Mouse (Mus musculus) lung, embryonic 14.5 days (tissue): ENCODE results near the gene Rbm43. TPM values are rescaled to one million over a fixed set of nuclear protein-coding genes. Genes with fewer than 3 reads are reported as not detected.

Experiments
- ATAC-seq: fragments of 200-750 bp; cut with Nextera tagmentation; 2 replicates; pipeline ENCODE4 v1.8.0; 2017; ENCODE audit warnings: mild to moderate bottlenecking, moderate TSS enrichment, moderate library complexity; ENCODE audit not compliant: insufficient read depth
- DNase-seq: peaks from one replicate; pipeline ENCODE4 v3.0.0-alpha.2; 2015
- H3K27ac ChIP-seq: fragments of 300-500 bp; sonication (generic); 2 replicates; pipeline ENCODE4 v1.5.1; 2014; ENCODE audit warnings: low read depth, mild to moderate bottlenecking, moderate library complexity
- H3K27me3 ChIP-seq: fragments of 300-500 bp; sonication (generic); 2 replicates; pipeline ENCODE4 v1.6.1; 2014; ENCODE audit warnings: low read length, control low read depth; ENCODE audit not compliant: insufficient read depth
- H3K36me3 ChIP-seq: fragments of 300-500 bp; sonication (generic); 2 replicates; pipeline ENCODE4 v1.6.1; 2014; ENCODE audit warnings: control low read depth; ENCODE audit not compliant: insufficient read depth
- H3K4me1 ChIP-seq: fragments of 300-500 bp; sonication (generic); 2 replicates; pipeline ENCODE4 v1.6.1; 2014; ENCODE audit warnings: antibody characterized with exemption, control low read depth; ENCODE audit not compliant: insufficient read depth
- H3K4me2 ChIP-seq: fragments of 300-500 bp; sonication (generic); 2 replicates; pipeline ENCODE4 v1.6.1; 2014; ENCODE audit warnings: mild to moderate bottlenecking
- H3K4me3 ChIP-seq: fragments of 300-500 bp; sonication (generic); 2 replicates; pipeline ENCODE4 v1.5.1; 2014; ENCODE audit warnings: low read depth, low read length
- H3K9ac ChIP-seq: fragments of 300-500 bp; sonication (generic); 2 replicates; pipeline ENCODE4 v1.6.1; 2014
- H3K9me3 ChIP-seq: fragments of 300-500 bp; sonication (generic); 2 replicates; pipeline ENCODE4 v1.6.1; 2016; ENCODE audit warnings: low read depth, low read length, control low read depth
- CTCF ChIP-seq: IDR thresholded peaks from 2 replicates; pipeline ENCODE4 v1.5.1; 2016; ENCODE audit warnings: antibody characterized with exemption, low read depth
- WGBS: fragments of 180-500 bp; shearing (Covaris S2); extraction: QIAGEN DNeasy Blood & Tissue Kit; methylation state at CpG from one replicate; pipeline ENCODE4 v1.1.7; 2014; 5-methylcytosine and 5-hydroxymethylcytosine counted together
- polyA plus RNA-seq: library from polyadenylated mRNA; unstranded; fragments of >200 nt; fragmentation: Nextera tagmentation; extraction: Ambion mirVana; gene quantifications from 2 replicates; pipeline ENCODE4 v1.2.1, GENCODE M21; 2014

Gene Rbm43
- polyA plus RNA-seq, 1 experiment from 2014 or later, result 18.2 TPM

GRCm38 (mm10) chr2:51880143-51880542, 54.8 kb downstream of the Rbm43 start:
- ATAC-seq, result no peak
- H3K36me3 ChIP-seq, result no peaks in the 10 kb centered on the region
- no peaks in the 10 kb centered on the region for H3K4me1 ChIP-seq
- H3K4me3 ChIP-seq, result no peak overlapping the region
- 78% methylated on average over 1 of the region's 1 CpGs for WGBS
- H3K9me3 ChIP-seq, result no peaks in the 10 kb centered on the region
- no peak overlapping the region for H3K27ac ChIP-seq
- H3K27me3 ChIP-seq, result no peaks in the 10 kb centered on the region
- no peak overlapping the region for H3K9ac ChIP-seq
- no peak for TF ChIP-seq CTCF
- no peak overlapping the region for H3K4me2 ChIP-seq
- DNase-seq, result no peak

Other genes with a start within 250 kb of the Rbm43 start
- 19.4 and 20.3 TPM in 2 replicates for gene Nmi, start 38.3 kb upstream of the Rbm43 start, polyA plus RNA-seq
- 6.2 and 6.3 TPM in 2 replicates for gene Tnfaip6, start 102.8 kb upstream of the Rbm43 start, polyA plus RNA-seq
- 57.0 and 61.9 TPM in 2 replicates for gene Rif1, start 137.7 kb upstream of the Rbm43 start, polyA plus RNA-seq